Mouse (Mus musculus): ENCODE results near the gene Hivep2. TPM values are rescaled to one million over a fixed set of nuclear protein-coding genes. Genes with fewer than 3 reads are reported as not detected.

The Hivep2 gene
- polyA plus RNA-seq, 1 experiment, result 26.4 TPM

GRCm38 (mm10) chr10:13964501-13965281 is 1.2 kb upstream of the Hivep2 start:
- Histone ChIP-seq H3K27me3 (ENCODE audit: control insufficient read depth, insufficient read depth, low read length) (no peaks in the 10 kb centered on the region), H3K4me1 (replicated peaks; ENCODE audit: control insufficient read depth, insufficient read depth, low read length) (no peaks in the 10 kb centered on the region), H3K36me3 (ENCODE audit: control insufficient read depth, insufficient read depth, low read length) (no peaks in the 10 kb centered on the region), H3K27ac (ENCODE audit: control insufficient read depth, insufficient read depth, low read length) (peak overlapping the region; percentile 97), H3K4me3 (ENCODE audit: control insufficient read depth, insufficient read depth, low read length) (peak overlapping the region; percentile 79)
- under 1% methylated on average over 65 of the region's 65 CpGs for WGBS
- TF ChIP-seq CTCF (IDR thresholded peaks at IDR 0.05; ENCODE audit: borderline replicate concordance, control insufficient read depth, extremely low read depth, insufficient read depth, low read length, poor library complexity) (peak; percentile 30; the same call in 1 of the 2 replicates), POLR2A (IDR thresholded peaks at IDR 0.05; ENCODE audit: control insufficient read depth, extremely low read depth, insufficient read depth, low read length, poor library complexity) (peak; percentile 44; the same call in 1 of the 2 replicates)
- peak; percentile 88 for DNase-seq

- TF ChIP-seq CTCF (IDR thresholded peaks at IDR 0.05; ENCODE audit: borderline replicate concordance, control insufficient read depth, extremely low read depth, insufficient read depth, low read length, poor library complexity) (no peak), POLR2A (IDR thresholded peaks at IDR 0.05; ENCODE audit: control insufficient read depth, extremely low read depth, insufficient read depth, low read length, poor library complexity) (peak; percentile 66)
- peak overlapping the region; percentile 79 for H3K4me3 ChIP-seq (ENCODE audit: control insufficient read depth, insufficient read depth, low read length)
- peak overlapping the region; percentile 97 for H3K27ac ChIP-seq (ENCODE audit: control insufficient read depth, insufficient read depth, low read length)
- WGBS, result under 1% methylated on average over 52 of the region's 54 CpGs
- H3K27me3 ChIP-seq (ENCODE audit: control insufficient read depth, insufficient read depth, low read length), result no peaks in the 10 kb centered on the region
- no peaks in the 10 kb centered on the region for H3K36me3 ChIP-seq (ENCODE audit: control insufficient read depth, insufficient read depth, low read length)
- no peaks in the 10 kb centered on the region for H3K4me1 ChIP-seq (replicated peaks; ENCODE audit: control insufficient read depth, insufficient read depth, low read length)
- peak; percentile 84 for DNase-seq
These were observed 430 bp upstream of the Hivep2 start for GRCm38 (mm10) chr10:13965316-13965973.

- H3K27me3 ChIP-seq (ENCODE audit: control insufficient read depth, insufficient read depth, low read length), result no peaks in the 10 kb centered on the region
- DNase-seq, result peak; percentile 67
- H3K27ac ChIP-seq (ENCODE audit: control insufficient read depth, insufficient read depth, low read length), result peak overlapping the region; percentile 97
- H3K36me3 ChIP-seq (ENCODE audit: control insufficient read depth, insufficient read depth, low read length), result no peaks in the 10 kb centered on the region
- H3K4me3 ChIP-seq (ENCODE audit: control insufficient read depth, insufficient read depth, low read length), result peak overlapping the region; percentile 79
- TF ChIP-seq POLR2A (IDR thresholded peaks at IDR 0.05; ENCODE audit: control insufficient read depth, extremely low read depth, insufficient read depth, low read length, poor library complexity) (no peak), CTCF (IDR thresholded peaks at IDR 0.05; ENCODE audit: borderline replicate concordance, control insufficient read depth, extremely low read depth, insufficient read depth, low read length, poor library complexity) (no peak)
- peaks cover 4% of the 10 kb centered on the region for H3K4me1 ChIP-seq (replicated peaks; ENCODE audit: control insufficient read depth, insufficient read depth, low read length)
- WGBS, result 2% methylated on average over 60 of the region's 66 CpGs
These were observed 1.1 kb downstream of the Hivep2 start for GRCm38 (mm10) chr10:13966830-13967450.

GRCm38 (mm10) chr10:13967451-13968233 is 1.8 kb downstream of the Hivep2 start:
- peak; percentile 89 for TF ChIP-seq POLR2A (IDR thresholded peaks at IDR 0.05; ENCODE audit: control insufficient read depth, extremely low read depth, insufficient read depth, low read length, poor library complexity)
- peak; percentile 17; the same call in 1 of the 2 replicates for TF ChIP-seq CTCF (IDR thresholded peaks at IDR 0.05; ENCODE audit: borderline replicate concordance, control insufficient read depth, extremely low read depth, insufficient read depth, low read length, poor library complexity)
- Histone ChIP-seq H3K36me3 (ENCODE audit: control insufficient read depth, insufficient read depth, low read length) (no peaks in the 10 kb centered on the region), H3K27me3 (ENCODE audit: control insufficient read depth, insufficient read depth, low read length) (no peaks in the 10 kb centered on the region), H3K27ac (ENCODE audit: control insufficient read depth, insufficient read depth, low read length) (peak overlapping the region; percentile 97), H3K4me3 (ENCODE audit: control insufficient read depth, insufficient read depth, low read length) (peak overlapping the region; percentile 79), H3K4me1 (replicated peaks; ENCODE audit: control insufficient read depth, insufficient read depth, low read length) (peaks cover 7% of the 10 kb centered on the region)
- peak; percentile 93 for DNase-seq
- WGBS, result under 1% methylated on average over 36 of the region's 36 CpGs

GRCm38 (mm10) chr10:13968234-13968555 is 2.3 kb downstream of the Hivep2 start:
- under 1% methylated on average over 5 of the region's 5 CpGs for whole genome bisulfite sequencing
- H3K4me3 ChIP-seq (ENCODE audit: control insufficient read depth, insufficient read depth, low read length), result peak overlapping the region; percentile 79
- H3K4me1 ChIP-seq (replicated peaks; ENCODE audit: control insufficient read depth, insufficient read depth, low read length), result peaks cover 7% of the 10 kb centered on the region

GRCm38 (mm10) chr10:13968989-13969388 is 3.1 kb downstream of the Hivep2 start:
- TF ChIP-seq CTCF (IDR thresholded peaks at IDR 0.05; ENCODE audit: borderline replicate concordance, control insufficient read depth, extremely low read depth, insufficient read depth, low read length, poor library complexity) (no peak), POLR2A (IDR thresholded peaks at IDR 0.05; ENCODE audit: control insufficient read depth, extremely low read depth, insufficient read depth, low read length, poor library complexity) (no peak)
- H3K4me3 ChIP-seq (ENCODE audit: control insufficient read depth, insufficient read depth, low read length), result no peak overlapping the region
- peaks cover 9% of the 10 kb centered on the region for H3K4me1 ChIP-seq (replicated peaks; ENCODE audit: control insufficient read depth, insufficient read depth, low read length)
- H3K36me3 ChIP-seq (ENCODE audit: control insufficient read depth, insufficient read depth, low read length), result no peaks in the 10 kb centered on the region
- 51% methylated on average over 8 of the region's 8 CpGs for whole genome bisulfite sequencing
- DNase-seq, result no peak
- H3K27me3 ChIP-seq (ENCODE audit: control insufficient read depth, insufficient read depth, low read length), result no peaks in the 10 kb centered on the region
- H3K27ac ChIP-seq (ENCODE audit: control insufficient read depth, insufficient read depth, low read length), result no peak overlapping the region

More at GRCm38 (mm10) chr10:13968234-13968555, 2.3 kb downstream of the Hivep2 start:
- no peaks in the 10 kb centered on the region for H3K36me3 ChIP-seq (ENCODE audit: control insufficient read depth, insufficient read depth, low read length)
- peak overlapping the region; percentile 97 for H3K27ac ChIP-seq (ENCODE audit: control insufficient read depth, insufficient read depth, low read length)
- H3K27me3 ChIP-seq (ENCODE audit: control insufficient read depth, insufficient read depth, low read length), result no peaks in the 10 kb centered on the region
- TF ChIP-seq CTCF (IDR thresholded peaks at IDR 0.05; ENCODE audit: borderline replicate concordance, control insufficient read depth, extremely low read depth, insufficient read depth, low read length, poor library complexity) (no peak), POLR2A (IDR thresholded peaks at IDR 0.05; ENCODE audit: control insufficient read depth, extremely low read depth, insufficient read depth, low read length, poor library complexity) (no peak)
- DNase-seq, result no peak
